Mouse (Mus musculus) CH12.LX (cell line): ENCODE measurements around the gene Fkbp10. TPM values are rescaled to one million over a fixed set of nuclear protein-coding genes. Genes with fewer than 3 reads are reported as not detected.

Source experiments
- DNase-seq: peaks from one replicate; pipeline ENCODE4 v3.0.0-alpha.2; 2013; ENCODE audit errors: extremely low read depth
- H3K27ac ChIP-seq: 2 replicates; pipeline ENCODE4 v1.5.1; 2012; ENCODE audit warnings: low read depth, mild to moderate bottlenecking, control low read depth, moderate library complexity; ENCODE audit not compliant: insufficient read depth
- H3K27me3 ChIP-seq: replicated peaks from 2 replicates; pipeline ENCODE3; 2012; ENCODE audit warnings: inconsistent platforms
- H3K36me3 ChIP-seq, 2 experiments: replicated peaks in 1 of 2; 2 replicates each; pipeline versions ENCODE3 to v1.6.1; 2012; ENCODE audit warnings: inconsistent platforms in 1 of 2, low read length in 1 of 2, mild to moderate bottlenecking in 1 of 2, mixed read lengths in 1 of 2, moderate library complexity in 1 of 2; ENCODE audit not compliant: control insufficient read depth in 1 of 2, insufficient read depth in 1 of 2
- H3K4me1 ChIP-seq, 2 experiments: 2 replicates each; pipeline ENCODE4 v1.6.1; 2012; ENCODE audit warnings: inconsistent platforms in 1 of 2, moderate library complexity in 1 of 2; ENCODE audit not compliant: insufficient read depth in 2 of 2, control insufficient read depth in 1 of 2
- H3K4me2 ChIP-seq: 2 replicates; pipeline ENCODE4 v1.6.1; 2012; ENCODE audit warnings: low read depth, mild to moderate bottlenecking, control low read depth; ENCODE audit not compliant: poor library complexity, insufficient read depth, severe bottlenecking
- H3K4me3 ChIP-seq, 3 experiments: fragments of 150-350 bp in 1 of 3; sonication (generic) in 1 of 3; replicated peaks in 1 of 3; 2 replicates each; pipeline versions ENCODE3 to v1.5.1; 2011 to 2012; ENCODE audit warnings: low read depth in 2 of 3, low read length in 2 of 3, mild to moderate bottlenecking in 2 of 3, moderate library complexity in 2 of 3, control low read depth in 1 of 3, improper control_type of control experiment in 1 of 3, inconsistent platforms in 1 of 3, mixed read lengths in 1 of 3; ENCODE audit not compliant: poor library complexity in 1 of 3
- H3K79me2 ChIP-seq: replicated peaks from 2 replicates; pipeline ENCODE4 v1.6.1; 2012; ENCODE audit warnings: mild to moderate bottlenecking, moderate library complexity; ENCODE audit not compliant: control insufficient read depth, poor library complexity, insufficient read depth, severe bottlenecking; ENCODE audit errors: extremely low read depth
- H3K9ac ChIP-seq: 2 replicates; pipeline ENCODE4 v1.6.1; 2012; ENCODE audit warnings: low read depth, mild to moderate bottlenecking, control low read depth, moderate library complexity; ENCODE audit not compliant: insufficient read depth
- H3K9me3 ChIP-seq: replicated peaks from 2 replicates; pipeline ENCODE3; 2012; ENCODE audit warnings: low read length, inconsistent platforms, mixed read lengths
- BHLHE40 ChIP-seq: IDR thresholded peaks from 2 replicates; pipeline ENCODE4 v1.6.1; 2011; ENCODE audit warnings: mild to moderate bottlenecking, low read depth, low read length, improper control_type of control experiment
- CHD1 ChIP-seq: IDR thresholded peaks from 2 replicates; pipeline ENCODE4 v1.6.1; 2012; ENCODE audit warnings: low read depth, low read length, improper control_type of control experiment, inconsistent platforms
- E2F4 ChIP-seq: IDR thresholded peaks from 2 replicates; pipeline ENCODE4 v1.6.1; 2011; ENCODE audit warnings: low read depth, low read length, improper control_type of control experiment; ENCODE audit not compliant: insufficient replicate concordance
- ELF1 ChIP-seq: IDR thresholded peaks from 2 replicates; pipeline ENCODE4 v1.6.1; 2014; ENCODE audit warnings: low read depth, mild to moderate bottlenecking, inconsistent platforms, low read length, improper control_type of control experiment
- ETS1 ChIP-seq: conservative IDR thresholded peaks from 2 replicates; pipeline ENCODE4 v1.6.1; 2012; ENCODE audit warnings: low read depth, mild to moderate bottlenecking, inconsistent platforms, low read length, improper control_type of control experiment, moderate library complexity
- GABPA ChIP-seq: IDR thresholded peaks from 2 replicates; pipeline ENCODE4 v1.6.1; 2012; ENCODE audit warnings: low read depth, low read length, improper control_type of control experiment, inconsistent platforms; ENCODE audit not compliant: insufficient replicate concordance
- JUN ChIP-seq: IDR thresholded peaks from 2 replicates; pipeline ENCODE4 v1.6.1; 2011; ENCODE audit warnings: low read depth, mild to moderate bottlenecking, low read length, improper control_type of control experiment, moderate library complexity; ENCODE audit not compliant: insufficient read depth
- JUND ChIP-seq: conservative IDR thresholded peaks from 2 replicates; pipeline ENCODE4 v1.6.1; 2011; ENCODE audit warnings: low read depth, low read length, improper control_type of control experiment
- KAT2A ChIP-seq: IDR thresholded peaks from 2 replicates; pipeline ENCODE4 v1.6.1; 2012; ENCODE audit warnings: low read length, improper control_type of control experiment, inconsistent platforms; ENCODE audit not compliant: insufficient replicate concordance
- MAFK ChIP-seq: IDR thresholded peaks from 2 replicates; pipeline ENCODE4 v1.6.1; 2011; ENCODE audit warnings: low read length, improper control_type of control experiment; ENCODE audit not compliant: insufficient replicate concordance
- MAX ChIP-seq: IDR thresholded peaks from 2 replicates; pipeline ENCODE4 v1.6.1; 2011; ENCODE audit warnings: low read length, improper control_type of control experiment
- MEF2A ChIP-seq: IDR thresholded peaks from 2 replicates; pipeline ENCODE4 v1.6.1; 2014; ENCODE audit warnings: low read depth, mild to moderate bottlenecking, inconsistent platforms, low read length, improper control_type of control experiment, borderline replicate concordance
- MYC ChIP-seq: IDR thresholded peaks from 2 replicates; pipeline ENCODE4 v1.6.1; 2011; ENCODE audit warnings: low read depth, mild to moderate bottlenecking, improper control_type of control experiment, low read length
- NELFE ChIP-seq: IDR thresholded peaks from 2 replicates; pipeline ENCODE4 v1.6.1; 2011; ENCODE audit warnings: low read depth, low read length, improper control_type of control experiment
- NRF1 ChIP-seq: IDR thresholded peaks from 2 replicates; pipeline ENCODE4 v1.6.1; 2014; ENCODE audit warnings: low read depth, mild to moderate bottlenecking, inconsistent platforms, low read length, improper control_type of control experiment, moderate library complexity
- PAX5 ChIP-seq: IDR thresholded peaks from 2 replicates; pipeline ENCODE4 v1.6.1; 2012; ENCODE audit warnings: low read length, inconsistent platforms, mixed read lengths
- POLR2A ChIP-seq: IDR thresholded peaks from 2 replicates; pipeline ENCODE4 v1.6.1; 2011; ENCODE audit warnings: low read depth, mild to moderate bottlenecking, improper control_type of control experiment, low read length
- POLR2AphosphoS2 ChIP-seq: IDR thresholded peaks from 2 replicates; pipeline ENCODE4 v1.6.1; 2011; ENCODE audit warnings: low read depth, low read length, improper control_type of control experiment
- RAD21 ChIP-seq: IDR thresholded peaks from 2 replicates; pipeline ENCODE4 v1.6.1; 2011; ENCODE audit warnings: low read depth, mild to moderate bottlenecking, low read length, improper control_type of control experiment, moderate library complexity
- RCOR1 ChIP-seq: conservative IDR thresholded peaks from 2 replicates; pipeline ENCODE4 v1.6.1; 2012; ENCODE audit warnings: low read depth, mild to moderate bottlenecking, inconsistent platforms, low read length, improper control_type of control experiment
- SIN3A ChIP-seq: IDR thresholded peaks from 2 replicates; pipeline ENCODE4 v1.6.1; 2012; ENCODE audit warnings: low read length, improper control_type of control experiment, inconsistent platforms
- TBP ChIP-seq: conservative IDR thresholded peaks from 2 replicates; pipeline ENCODE4 v1.6.1; 2011; ENCODE audit warnings: low read depth, low read length, improper control_type of control experiment
- TCF12 ChIP-seq: IDR thresholded peaks from 2 replicates; pipeline ENCODE4 v1.6.1; 2014; ENCODE audit warnings: low read depth, mild to moderate bottlenecking, inconsistent platforms, low read length, improper control_type of control experiment
- UBTF ChIP-seq: IDR thresholded peaks from 2 replicates; pipeline ENCODE4 v1.6.1; 2012; ENCODE audit warnings: low read depth, mild to moderate bottlenecking, inconsistent platforms, low read length, improper control_type of control experiment, moderate library complexity
- USF1 ChIP-seq: IDR thresholded peaks from 2 replicates; pipeline ENCODE4 v1.6.1; 2014; ENCODE audit warnings: low read depth, mild to moderate bottlenecking, inconsistent platforms, low read length, improper control_type of control experiment
- USF2 ChIP-seq: conservative IDR thresholded peaks from 2 replicates; pipeline ENCODE4 v1.6.1; 2011; ENCODE audit warnings: low read depth, low read length, improper control_type of control experiment
- ZC3H11A ChIP-seq: IDR thresholded peaks from 2 replicates; pipeline ENCODE4 v1.6.1; 2012; ENCODE audit warnings: low read depth, mild to moderate bottlenecking, inconsistent platforms, low read length, improper control_type of control experiment
- ZKSCAN1 ChIP-seq: IDR thresholded peaks from 2 replicates; pipeline ENCODE4 v1.6.1; 2012; ENCODE audit warnings: low read depth, inconsistent platforms, low read length, improper control_type of control experiment, borderline replicate concordance
- ZMIZ1 ChIP-seq: IDR thresholded peaks from 2 replicates; pipeline ENCODE4 v1.6.1; 2012; ENCODE audit warnings: low read depth, mild to moderate bottlenecking, inconsistent platforms, low read length, improper control_type of control experiment
- ZNF384 ChIP-seq: IDR thresholded peaks from 2 replicates; pipeline ENCODE4 v1.6.1; 2012; ENCODE audit warnings: low read depth, low read length, improper control_type of control experiment, inconsistent platforms
- dilution Hi-C: fragments of 300-500 bp; cut with MboI; formaldehyde crosslinking; loops from 2 replicates; pipeline ENCODE4 v1.14.3; 2020; ENCODE audit warnings: low sequenced_read_pairs; ENCODE audit not compliant: extremely low pct_unique_long_range_greater_than_20kb, extremely low pct_ligation_motif_present
- in situ Hi-C: fragments of 300-500 bp; cut with MboI; formaldehyde crosslinking; loops from 3 replicates; pipeline ENCODE4 v1.14.3; 2019; ENCODE audit warnings: low sequenced_read_pairs, low pct_ligation_motif_present, low pct_unique_long_range_greater_than_20kb, mixed read lengths
- polyA plus RNA-seq: library from polyadenylated mRNA; unstranded; fragments of >175 nt; gene quantifications from 2 replicates; pipeline ENCODE4 v1.2.1, GENCODE M21; 2012; ENCODE audit warnings: low read depth; ENCODE audit not compliant: insufficient read length
- total RNA-seq, 2 experiments: library from RNA; depleted of rRNA; stranded (reverse); fragments of 300-350 nt in 1 of 2; fragments of >200 nt in 1 of 2; gene quantifications; 2 replicates each; pipeline ENCODE4 v1.2.3; 2012 to 2014

Fkbp10 gene
- total and polyA plus RNA-seq, 3 experiments: 0.31 to 0.46 (median 0.34) TPM

- no peak for DNase-seq
- in situ Hi-C loops: no loop called here
- Histone ChIP-seq H3K36me3 (no peaks in the 10 kb centered on the region), H3K9me3 (no peaks in the 10 kb centered on the region), H3K9ac (no peak overlapping the region), H3K27me3 (peaks cover 78% of the 10 kb centered on the region), H3K27ac (no peak overlapping the region), H3K4me2 (no peak overlapping the region), H3K79me2 (no peaks in the 10 kb centered on the region), H3K4me1 (peaks cover 2 to 15% of the 10 kb centered on the region in 2 experiments; a peak in 3 of 4 replicates), H3K4me3 (no peak overlapping the region)
- TF ChIP-seq ZMIZ1 (no peak), POLR2AphosphoS2 (no peak), NELFE (no peak), ELF1 (no peak), MEF2A (no peak), RCOR1 (no peak), BHLHE40 (no peak), ZKSCAN1 (no peak), MAFK (no peak), USF1 (no peak), GABPA (no peak), E2F4 (no peak), RAD21 (no peak), USF2 (no peak), ETS1 (no peak), TCF12 (no peak)
- dilution Hi-C loops: no loop called here
These were observed 13.3 kb upstream of the Fkbp10 start for GRCm38 (mm10) chr11:100402240-100402639.

GRCm38 (mm10) chr11:100402682-100403081, 12.8 kb upstream of the Fkbp10 start:
- DNase-seq: no peak
- TF ChIP-seq NRF1: no peak
- TF ChIP-seq JUN: no peak
- no peak for TF ChIP-seq JUND
- no peak for TF ChIP-seq UBTF
- no peak for TF ChIP-seq ZC3H11A
- no peak for TF ChIP-seq TBP
- no peak for TF ChIP-seq CHD1
- TF ChIP-seq ZNF384: no peak
- TF ChIP-seq KAT2A: no peak
- no peak for TF ChIP-seq MEF2A
- no peak for TF ChIP-seq MYC
- no peak for TF ChIP-seq NELFE
- no peak for TF ChIP-seq SIN3A
- no peak for TF ChIP-seq PAX5
- no peak for TF ChIP-seq RCOR1
- no peak for TF ChIP-seq USF2
- TF ChIP-seq MAX: no peak
- TF ChIP-seq POLR2A: no peak
- Histone ChIP-seq H3K4me1 (peaks cover 0 to 10% of the 10 kb centered on the region in 2 experiments; a peak in 2 of 4 replicates), H3K79me2 (no peaks in the 10 kb centered on the region), H3K9me3 (no peaks in the 10 kb centered on the region), H3K4me3 (no peak overlapping the region), H3K4me2 (no peak overlapping the region), H3K9ac (no peak overlapping the region), H3K27me3 (peaks cover 75% of the 10 kb centered on the region), H3K36me3 (no peaks in the 10 kb centered on the region), H3K27ac (no peak overlapping the region)
- in situ Hi-C loops (no loop called here), dilution Hi-C loops (no loop called here)
